Mouse (Mus musculus): ENCODE results near the gene Rgs3.

GRCm38 (mm10) chr4:62652921-62653757, 93.5 kb downstream of the Rgs3 start:
- TF ChIP-seq CTCF (IDR thresholded peaks at IDR 0.05; ENCODE audit: low read depth) = no peak
- TF ChIP-seq EP300 (IDR thresholded peaks at IDR 0.05; ENCODE audit: low read depth) = no peak
